Mouse (Mus musculus) gastrocnemius, adult 2 months (tissue): ENCODE measurements around the gene Sap30bp. TPM values are rescaled to one million over a fixed set of nuclear protein-coding genes. Genes with fewer than 3 reads are reported as not detected.
A peak's percentile ranks its signal among the peaks of the same experiment; 100 is the strongest.

ENCODE experiments used
- DNase-seq: peaks from one replicate; pipeline ENCODE4 v3.0.0; 2022
- H3K27ac ChIP-seq: fragments of 200-600 bp; 2 replicates; pipeline ENCODE4 v1.8.1; 2022; ENCODE audit warnings: mild to moderate bottlenecking
- H3K4me3 ChIP-seq: fragments of 200-600 bp; 2 replicates; pipeline ENCODE4 v1.8.1; 2022; ENCODE audit warnings: mild to moderate bottlenecking, moderate library complexity
- CTCF ChIP-seq: fragments of 200-600 bp; IDR thresholded peaks from 2 replicates; pipeline ENCODE4 v1.8.1; 2022; ENCODE audit warnings: antibody characterized with exemption, mild to moderate bottlenecking, moderate library complexity
- intact Hi-C: fragments of 180-260 bp; cut with DNase I; formaldehyde crosslinking; loops from one replicate; pipeline ENCODE4 v1.15.1; 2025
- total RNA-seq, 2 experiments: library from RNA; stranded (reverse); gene quantifications; 2 replicates each; pipeline ENCODE4 v1.2.3; 2021

Gene Sap30bp
- total RNA-seq, 2 experiments from 2014 or later: 12.1 to 13.4 TPM

DNA sequence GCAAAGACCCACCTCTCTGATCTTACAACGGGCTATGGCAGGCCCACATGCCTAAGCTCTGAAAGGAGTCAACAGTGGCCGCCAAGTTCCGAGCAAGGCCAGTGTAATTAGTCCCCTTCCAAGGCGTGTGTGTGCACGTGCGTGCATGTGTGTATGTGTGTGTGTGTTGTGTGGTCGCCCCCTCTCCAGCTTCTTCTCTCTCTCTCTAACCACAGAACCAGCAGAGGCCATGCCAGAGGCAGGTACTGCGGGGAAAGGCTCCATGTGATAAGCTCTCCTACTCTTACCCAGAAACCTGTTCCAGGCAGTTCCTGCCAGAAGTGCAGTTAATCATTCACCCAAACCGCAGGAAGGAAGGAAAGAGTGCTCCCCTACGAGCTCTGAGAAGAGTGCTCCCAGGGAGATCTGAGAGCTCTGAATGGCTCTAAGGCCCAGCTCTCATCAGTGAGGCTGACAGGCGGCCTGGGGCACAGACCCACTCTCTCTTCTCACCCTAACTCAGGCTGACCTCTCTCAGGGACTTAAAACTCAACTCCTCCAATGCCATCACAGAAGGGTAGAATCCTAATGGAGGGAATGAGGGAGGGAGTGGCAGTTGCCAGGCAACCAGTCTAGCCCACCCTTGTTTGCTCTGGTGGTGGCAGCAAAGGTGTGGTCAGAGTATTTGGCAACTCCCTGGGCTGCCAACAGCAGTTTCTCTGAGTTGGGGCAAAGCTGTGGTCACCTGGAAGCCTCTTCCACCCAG, 21.3 kb upstream of the Sap30bp start, which contains the start of gene Smim6:
Smim6 (plus strand) TSS at position 386 of the 745 bp plus-strand sequence.
- no peak within 1 kb of the TSS for H3K4me3 ChIP-seq
- DNase-seq: no peak
- no peak for TF ChIP-seq CTCF
- H3K27ac ChIP-seq: no peak within 1 kb of the TSS
- intact Hi-C loops: no loop called here

DNA sequence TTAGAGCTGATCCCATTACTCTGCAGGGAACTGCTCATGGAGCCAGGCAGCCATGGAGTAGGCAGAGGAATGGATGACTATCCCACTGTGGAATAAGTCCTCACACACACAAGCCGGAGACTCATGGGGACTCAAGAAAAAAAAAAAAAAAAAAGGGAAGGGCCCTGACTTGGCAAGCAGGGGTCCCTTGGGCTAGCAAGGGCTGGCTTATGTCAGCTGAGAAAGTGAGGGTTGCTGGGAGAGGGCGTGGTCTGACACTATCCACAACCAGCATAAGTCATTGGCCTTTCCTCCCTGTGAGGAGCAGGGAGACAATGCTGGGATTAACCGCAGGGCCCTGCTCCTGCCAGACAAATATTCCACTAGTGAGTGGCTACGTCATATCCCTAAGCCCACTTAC, 16.5 kb upstream of the Sap30bp start:
- H3K4me3 ChIP-seq: no peak overlapping the region
- TF ChIP-seq CTCF: no peak
- intact Hi-C loops: no loop called here
- no peak overlapping the region for H3K27ac ChIP-seq
- DNase-seq: no peak

DNA sequence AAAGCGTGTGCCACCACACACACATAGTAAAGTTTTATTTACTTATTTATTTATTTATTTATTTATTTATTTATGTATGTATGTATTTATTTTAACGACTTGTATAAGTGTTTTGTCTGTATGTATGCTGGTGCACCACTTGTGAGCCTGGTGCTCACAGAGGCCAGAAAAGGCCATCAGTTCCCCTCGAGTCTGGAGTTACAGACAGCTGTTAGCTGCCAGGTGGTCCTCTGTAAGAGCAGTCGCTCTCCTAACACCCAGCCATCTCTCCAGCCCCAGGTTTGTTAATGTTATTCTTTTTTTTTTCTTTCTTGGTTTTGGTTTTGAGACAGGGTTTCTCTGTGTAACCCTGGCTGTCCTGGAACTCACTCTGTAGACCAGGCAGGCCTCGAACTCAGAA, 14.4 kb upstream of the Sap30bp start:
- no peak for TF ChIP-seq CTCF
- Histone ChIP-seq H3K27ac (no peak overlapping the region), H3K4me3 (no peak overlapping the region)
- no peak for DNase-seq
- intact Hi-C loops: no loop called here

DNA sequence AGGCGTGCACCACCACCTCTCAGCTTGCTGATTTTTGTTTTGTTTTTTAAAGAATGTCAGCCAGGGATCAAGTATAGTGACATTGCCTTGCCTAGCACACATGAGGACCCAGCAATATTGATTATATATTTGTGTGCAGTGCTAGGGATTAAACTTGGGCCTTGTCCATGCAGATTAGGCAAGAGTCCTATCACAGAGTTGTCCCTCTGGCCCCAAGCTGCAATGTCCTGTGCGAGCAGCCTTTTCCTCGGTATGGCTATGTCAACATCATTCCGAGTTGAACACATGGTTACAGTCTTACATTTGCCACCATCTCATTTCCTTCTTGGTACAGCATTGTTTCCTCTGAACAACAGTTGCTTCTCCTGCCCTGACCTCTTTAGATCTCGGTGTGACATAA, 14.0 kb upstream of the Sap30bp start:
- no peak for DNase-seq
- intact Hi-C loops: no loop called here
- no peak for TF ChIP-seq CTCF
- Histone ChIP-seq H3K4me3 (no peak overlapping the region), H3K27ac (no peak overlapping the region)

- Histone ChIP-seq H3K27ac (no peak overlapping the region), H3K4me3 (no peak overlapping the region)
- DNase-seq: peak; percentile 44
- TF ChIP-seq CTCF: peak; percentile 79
- intact Hi-C loops: no loop called here
Measured at GRCm38 (mm10) chr11:115920110-115920818, 12.8 kb upstream of the Sap30bp start.

GRCm38 (mm10) chr11:115921986-115922385, 11.1 kb upstream of the Sap30bp start:
- Histone ChIP-seq H3K27ac (no peak overlapping the region), H3K4me3 (no peak overlapping the region)
- no peak for TF ChIP-seq CTCF
- no peak for DNase-seq
- intact Hi-C loops: no loop called here

- Histone ChIP-seq H3K4me3 (no peak overlapping the region), H3K27ac (no peak overlapping the region)
- TF ChIP-seq CTCF: no peak
- intact Hi-C loops: no loop called here
- no peak for DNase-seq
Measured at GRCm38 (mm10) chr11:115929031-115929430, 4.1 kb upstream of the Sap30bp start.

GRCm38 (mm10) chr11:115929818-115930217, 3.3 kb upstream of the Sap30bp start:
- intact Hi-C loops: no loop called here
- H3K4me3 ChIP-seq: no peak overlapping the region
- DNase-seq: no peak
- H3K27ac ChIP-seq: no peak overlapping the region
- TF ChIP-seq CTCF: no peak

GRCm38 (mm10) chr11:115931235-115931634, 1.8 kb upstream of the Sap30bp start:
- intact Hi-C loops: no loop called here

DNA sequence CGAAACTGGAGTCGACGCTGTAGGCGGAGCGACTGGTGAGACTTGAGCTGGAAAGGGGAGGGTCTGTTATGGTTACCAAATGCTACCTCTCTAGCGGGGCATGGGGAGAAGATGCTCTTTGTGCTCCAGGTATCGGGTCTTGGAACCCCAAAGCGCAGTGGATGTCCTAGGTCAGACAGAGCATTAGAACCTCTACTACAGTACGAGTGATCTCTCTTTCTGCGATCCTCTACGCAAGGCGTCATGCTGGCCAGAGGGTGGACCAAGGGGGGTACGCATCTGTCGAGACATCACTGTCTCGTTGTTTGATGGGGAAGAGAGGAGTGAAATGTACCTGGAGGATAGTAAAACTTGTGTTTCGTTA, 647 bp downstream of the Sap30bp start:
- Histone ChIP-seq H3K27ac (peak overlapping the region; percentile 91), H3K4me3 (peak overlapping the region; percentile 100)
- DNase-seq: no peak
- intact Hi-C loops: loop anchor here (2.0 kb wide), 1 partner anchor 87 kb away; no protein-coding TSS in a partner anchor
- TF ChIP-seq CTCF: no peak

More at GRCm38 (mm10) chr11:115931235-115931634, 1.8 kb upstream of the Sap30bp start:
- no peak for TF ChIP-seq CTCF
- Histone ChIP-seq H3K4me3 (no peak overlapping the region), H3K27ac (no peak overlapping the region)
- no peak for DNase-seq

- no peak overlapping the region for H3K4me3 ChIP-seq
- peak; percentile 95 for TF ChIP-seq CTCF
- no peak overlapping the region for H3K27ac ChIP-seq
- peak; percentile 61 for DNase-seq
- intact Hi-C loops: loop anchor here (1.0 kb wide), 1 partner anchor 59 kb away; no protein-coding TSS in a partner anchor
Measured at GRCm38 (mm10) chr11:115939690-115940329, 6.7 kb downstream of the Sap30bp start.

DNA sequence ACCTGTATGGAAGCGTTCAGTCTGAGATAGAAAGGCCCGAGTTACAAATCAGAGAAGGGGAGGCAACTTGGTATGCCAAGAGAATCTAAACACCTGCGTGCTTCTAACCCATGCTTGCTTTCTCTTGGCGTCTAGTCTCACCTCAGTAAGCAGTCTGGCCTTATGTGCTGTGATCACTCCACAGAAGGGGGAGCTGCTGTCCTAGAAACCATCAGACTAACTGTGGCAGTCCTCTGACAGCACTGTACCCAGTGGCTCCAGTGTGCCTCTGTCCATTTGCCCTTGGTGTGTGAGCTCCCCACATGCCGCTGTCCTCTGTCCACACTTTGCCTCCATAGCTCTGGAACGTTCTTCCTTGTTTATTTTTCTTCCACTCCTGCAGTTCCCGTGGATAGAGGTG, 8.9 kb downstream of the Sap30bp start:
- H3K27ac ChIP-seq: no peak overlapping the region
- intact Hi-C loops: no loop called here
- H3K4me3 ChIP-seq: no peak overlapping the region
- TF ChIP-seq CTCF: peak; percentile 9; the same call in 1 of the 2 replicates
- no peak for DNase-seq

- no peak for DNase-seq
- intact Hi-C loops: no loop called here
- Histone ChIP-seq H3K4me3 (no peak overlapping the region), H3K27ac (no peak overlapping the region)
- no peak for TF ChIP-seq CTCF
Measured at GRCm38 (mm10) chr11:115945247-115945646, 12.2 kb downstream of the Sap30bp start.
